Mouse (Mus musculus) kidney, postnatal 0 days (tissue): ENCODE measurements around the gene Mansc4. TPM values are rescaled to one million over a fixed set of nuclear protein-coding genes. Genes with fewer than 3 reads are reported as not detected.

Source experiments
- ATAC-seq: fragments of 200-750 bp; cut with Nextera tagmentation; replicated peaks from 2 replicates; pipeline ENCODE4 v1.8.0; 2017; ENCODE audit warnings: low read depth, moderate number of reproducible peaks, moderate TSS enrichment, moderate library complexity; ENCODE audit not compliant: low FRiP score
- DNase-seq: peaks from one replicate; pipeline ENCODE4 v3.0.0-alpha.2; 2016; ENCODE audit warnings: low spot score
- H3K27ac ChIP-seq: fragments of 300-500 bp; sonication (generic); 2 replicates; pipeline ENCODE4 v1.5.1; 2014; ENCODE audit warnings: mild to moderate bottlenecking
- H3K27me3 ChIP-seq: fragments of 300-500 bp; sonication (generic); 2 replicates; pipeline ENCODE4 v1.6.1; 2014; ENCODE audit warnings: low read length, mixed read lengths; ENCODE audit not compliant: insufficient read depth
- H3K36me3 ChIP-seq: fragments of 300-500 bp; sonication (generic); 2 replicates; pipeline ENCODE4 v1.6.1; 2014; ENCODE audit warnings: low read length, mixed read lengths; ENCODE audit not compliant: insufficient read depth
- H3K4me1 ChIP-seq: fragments of 300-500 bp; sonication (generic); replicated peaks from 2 replicates; pipeline ENCODE4 v1.6.1; 2014; ENCODE audit warnings: antibody characterized with exemption, low read length, mixed read lengths; ENCODE audit not compliant: insufficient read depth
- H3K4me2 ChIP-seq: fragments of 300-500 bp; sonication (generic); 2 replicates; pipeline ENCODE4 v1.6.1; 2014; ENCODE audit warnings: mild to moderate bottlenecking, low read length, moderate library complexity, mixed read lengths
- H3K4me3 ChIP-seq: fragments of 300-500 bp; sonication (generic); replicated peaks from 2 replicates; pipeline ENCODE4 v1.5.1; 2014; ENCODE audit warnings: low read depth, low read length
- H3K9ac ChIP-seq: fragments of 300-500 bp; sonication (generic); 2 replicates; pipeline ENCODE4 v1.6.1; 2014; ENCODE audit warnings: low read depth, low read length
- H3K9me3 ChIP-seq: fragments of 300-500 bp; sonication (generic); replicated peaks from 2 replicates; pipeline ENCODE4 v1.6.1; 2016; ENCODE audit warnings: low read length, inconsistent platforms, mixed read lengths
- CTCF ChIP-seq: IDR thresholded peaks from 2 replicates; pipeline ENCODE4 v1.5.1; 2016; ENCODE audit warnings: antibody characterized with exemption, low read depth, mild to moderate bottlenecking, moderate library complexity
- WGBS: fragments of 180-500 bp; shearing (Covaris S2); extraction: QIAGEN DNeasy Blood & Tissue Kit; methylation state at CpG from one replicate; pipeline ENCODE4 v1.1.7; 2014; 5-methylcytosine and 5-hydroxymethylcytosine counted together
- polyA plus RNA-seq: library from polyadenylated mRNA; unstranded; fragments of >200 nt; fragmentation: Nextera tagmentation; extraction: Ambion mirVana; gene quantifications from 2 replicates; pipeline ENCODE4 v1.2.1, GENCODE M21; 2015

The Mansc4 gene
- polyA plus RNA-seq, 1 experiment from 2014 or later, result 3.7 TPM

- Histone ChIP-seq H3K4me3 (no peak overlapping the region), H3K27me3 (no peaks in the 10 kb centered on the region), H3K9me3 (no peaks in the 10 kb centered on the region), H3K36me3 (peaks cover 35% of the 10 kb centered on the region; the same call in 1 of the 2 replicates), H3K4me2 (no peak overlapping the region), H3K27ac (no peak overlapping the region), H3K9ac (no peak overlapping the region), H3K4me1 (no peaks in the 10 kb centered on the region)
- 61% methylated on average over 10 of the region's 10 CpGs for WGBS
- no peak for TF ChIP-seq CTCF
- DNase-seq, result no peak
- no peak for ATAC-seq
These were observed 22.4 kb downstream of the Mansc4 start for GRCm38 (mm10) chr6:147064226-147064943.

DNA sequence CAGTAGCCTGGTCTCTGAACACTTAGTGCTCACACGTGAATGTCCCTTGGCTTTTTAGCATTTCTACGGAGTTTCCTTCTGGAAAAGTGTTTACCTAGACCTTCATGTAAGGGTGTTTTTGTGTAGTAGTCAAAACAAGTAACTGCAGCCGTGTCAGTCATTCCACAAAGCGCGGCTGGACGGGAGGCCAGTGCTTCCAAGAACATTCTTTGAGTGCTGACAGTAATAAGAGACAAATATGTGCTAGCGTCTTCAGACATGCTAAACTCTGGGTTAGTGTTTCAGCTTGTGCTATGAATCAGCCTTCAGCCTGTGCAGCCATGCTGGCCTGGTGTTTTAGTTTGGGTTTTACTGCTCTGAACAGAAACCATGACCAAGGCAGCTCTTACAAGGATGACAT is 24.1 kb downstream of the Mansc4 start:
- Histone ChIP-seq H3K36me3 (peaks cover 35% of the 10 kb centered on the region; the same call in 1 of the 2 replicates), H3K9ac (no peak overlapping the region), H3K4me2 (no peak overlapping the region), H3K27me3 (no peaks in the 10 kb centered on the region), H3K9me3 (no peaks in the 10 kb centered on the region), H3K27ac (no peak overlapping the region), H3K4me3 (no peak overlapping the region), H3K4me1 (no peaks in the 10 kb centered on the region)
- no peak for ATAC-seq
- TF ChIP-seq CTCF, result no peak
- no peak for DNase-seq
- 73% methylated on average over 7 of the region's 7 CpGs for WGBS

GRCm38 (mm10) chr6:147062034-147062433 is 24.8 kb downstream of the Mansc4 start:
- DNase-seq, result no peak
- Histone ChIP-seq H3K27me3 (no peaks in the 10 kb centered on the region), H3K4me1 (no peaks in the 10 kb centered on the region), H3K4me3 (no peak overlapping the region), H3K4me2 (no peak overlapping the region), H3K9ac (no peak overlapping the region), H3K27ac (no peak overlapping the region), H3K36me3 (peaks cover 32% of the 10 kb centered on the region; the same call in 1 of the 2 replicates), H3K9me3 (no peaks in the 10 kb centered on the region)
- TF ChIP-seq CTCF, result no peak
- 61% methylated on average over 7 of the region's 7 CpGs for WGBS
- ATAC-seq, result no peak

DNA sequence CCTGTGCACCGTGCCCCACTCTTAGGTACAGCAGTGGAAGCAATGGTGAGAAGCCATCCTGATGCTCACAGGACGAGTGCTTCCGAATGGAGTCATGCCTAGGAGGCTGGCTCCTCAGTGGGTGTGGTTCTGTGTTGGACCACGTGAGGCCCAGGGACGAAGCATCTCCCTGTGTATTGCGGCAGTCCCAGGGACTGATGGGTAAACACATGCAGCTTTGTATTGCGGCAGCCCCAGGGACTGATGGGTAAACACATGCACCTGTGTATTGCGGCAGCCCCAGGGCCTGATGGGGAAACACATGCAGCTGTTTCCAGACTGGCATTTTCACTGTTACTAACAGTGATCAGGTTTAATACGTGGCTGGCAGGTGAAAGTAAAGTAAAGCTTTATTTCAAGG is 25.2 kb downstream of the Mansc4 start:
- Histone ChIP-seq H3K4me1 (no peaks in the 10 kb centered on the region), H3K27me3 (no peaks in the 10 kb centered on the region), H3K27ac (no peak overlapping the region), H3K9ac (no peak overlapping the region), H3K4me2 (no peak overlapping the region), H3K9me3 (no peaks in the 10 kb centered on the region), H3K4me3 (no peak overlapping the region), H3K36me3 (peaks cover 28% of the 10 kb centered on the region; the same call in 1 of the 2 replicates)
- no peak for TF ChIP-seq CTCF
- DNase-seq (no peak), ATAC-seq (no peak)
- WGBS, result 88% methylated on average over 9 of the region's 9 CpGs

DNA sequence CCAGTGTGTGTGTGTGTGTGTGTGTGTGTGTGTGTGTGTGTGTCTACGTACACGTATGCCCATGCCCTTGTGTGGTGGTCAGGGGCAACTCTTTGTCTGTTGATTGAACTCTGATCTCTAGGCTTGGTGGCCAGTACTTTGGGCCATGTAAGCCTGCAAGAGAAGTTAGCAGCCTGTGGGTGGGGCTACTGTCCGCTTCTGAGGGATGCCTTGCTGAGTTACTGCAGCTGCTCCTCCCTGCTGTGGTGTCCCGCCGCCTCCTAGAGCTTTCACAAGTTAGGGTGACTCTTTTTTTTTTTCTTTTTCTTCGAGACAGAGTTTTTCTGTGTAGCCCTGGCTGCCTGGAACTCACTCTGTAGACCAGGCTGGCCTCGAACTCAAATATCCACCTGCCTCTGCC is 27.5 kb downstream of the Mansc4 start:
- TF ChIP-seq CTCF, result peak; percentile 26; the same call in 1 of the 2 replicates
- Histone ChIP-seq H3K27ac (no peak overlapping the region), H3K4me1 (no peaks in the 10 kb centered on the region), H3K9ac (no peak overlapping the region), H3K4me2 (no peak overlapping the region), H3K36me3 (peaks cover 39% of the 10 kb centered on the region), H3K4me3 (no peak overlapping the region), H3K27me3 (no peaks in the 10 kb centered on the region), H3K9me3 (no peaks in the 10 kb centered on the region)
- DNase-seq (peak; percentile 72), ATAC-seq (no peak)
- 66% methylated on average over 7 of the region's 7 CpGs for WGBS

DNA sequence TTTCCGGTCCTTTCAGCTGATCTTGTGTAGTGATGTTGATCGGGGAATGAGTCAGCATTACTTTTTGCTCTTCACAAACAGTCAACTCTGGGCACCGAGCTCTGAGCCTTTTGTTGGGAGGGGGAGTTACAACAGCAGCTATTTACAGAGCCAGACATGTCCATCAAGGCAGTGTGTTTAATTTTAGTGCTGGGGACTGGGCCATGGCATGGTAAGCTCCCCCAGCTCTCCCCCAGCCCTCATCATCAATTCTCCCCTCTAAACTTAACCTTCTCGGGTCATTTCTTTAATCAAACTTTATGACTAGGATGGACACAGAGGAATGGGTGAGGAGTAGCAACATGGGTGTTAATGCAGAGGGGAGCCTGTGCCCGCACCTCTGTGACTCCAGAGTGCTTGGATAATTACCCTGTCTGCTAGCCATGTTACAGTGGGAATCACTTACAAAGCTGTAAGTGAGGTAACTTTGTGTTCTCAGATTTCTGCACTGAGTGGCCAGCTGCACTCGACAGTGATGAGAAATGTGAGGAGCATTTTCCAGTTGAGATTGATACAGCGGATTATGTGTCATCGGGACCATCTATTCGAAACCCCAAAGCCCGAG is 31.4 kb downstream of the Mansc4 start:
- Histone ChIP-seq H3K4me1 (no peaks in the 10 kb centered on the region), H3K4me2 (no peak overlapping the region), H3K27me3 (no peaks in the 10 kb centered on the region), H3K27ac (no peak overlapping the region), H3K9ac (no peak overlapping the region), H3K4me3 (no peak overlapping the region), H3K36me3 (peaks cover 38% of the 10 kb centered on the region), H3K9me3 (no peaks in the 10 kb centered on the region)
- no peak for TF ChIP-seq CTCF
- ATAC-seq, result no peak
- DNase-seq, result peak; percentile 30
- whole genome bisulfite sequencing, result 47% methylated on average over 10 of the region's 10 CpGs
